ENCODE assay signal across 13 mouse cellular contexts in the genomic region with DNA sequence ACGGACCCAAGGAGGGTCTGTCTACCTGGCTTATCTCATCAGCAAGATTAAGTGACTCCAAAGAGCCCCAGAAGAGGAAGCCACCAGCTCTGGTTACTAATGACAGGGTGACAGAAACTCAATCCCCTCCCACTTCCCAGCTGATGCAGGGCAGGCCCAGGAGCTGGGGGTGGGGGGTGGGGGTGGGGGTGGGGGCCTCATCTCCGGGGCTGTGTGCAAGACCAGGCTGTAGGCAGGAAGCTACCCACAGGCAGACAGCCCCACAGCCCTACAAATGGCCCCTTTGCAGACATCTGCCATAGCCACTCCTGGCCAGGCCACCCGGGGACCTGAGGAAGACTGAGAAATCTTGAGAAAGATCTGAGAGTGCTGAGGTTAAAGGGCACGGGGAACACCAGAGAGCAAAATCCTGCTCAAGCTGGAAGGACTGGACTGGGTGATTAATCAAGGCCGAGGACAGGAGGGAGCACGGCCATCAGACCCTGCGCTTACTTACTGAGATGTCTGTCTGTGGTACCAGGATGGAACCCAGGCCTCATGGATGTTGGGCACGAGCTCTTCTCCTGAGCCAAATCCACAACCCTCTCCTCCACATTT.
DNase-seq lines count a peak whose midpoint lies in the region; ATAC-seq and TF ChIP-seq lines count a peak whose summit lies in the region.
"Had no signal": no experiment of that assay in that cellular context is flagged by ENCODE, and none has a peak within 500 bp of the region (broad histone marks: within the 10 kb centered on the region; RNA-seq: fewer than 3 reads in every experiment).

No protein-coding gene starts in this region.

- H3K36me3 ChIP-seq in hindbrain, embryonic 12.5 days: no peaks in the 10 kb centered on the region
- no peaks in the 10 kb centered on the region for H3K36me3 ChIP-seq in hindbrain, embryonic 16.5 days (ENCODE audit: control insufficient read depth, insufficient read depth, low read length)
- no peaks in the 10 kb centered on the region for H3K36me3 ChIP-seq in spleen, adult 2 months (ENCODE audit: control insufficient read depth, insufficient read depth, low read length)
- no peaks in the 10 kb centered on the region for H3K36me3 ChIP-seq in embryonic facial prominence, embryonic 14.5 days (ENCODE audit: control insufficient read depth, insufficient read depth, low read length)
- peaks cover 3% of the 10 kb centered on the region for H3K36me3 ChIP-seq in small intestine, adult 2 months (ENCODE audit: control insufficient read depth, insufficient read depth, low read length)
- H3K36me3 ChIP-seq: liver, embryonic 15.5 days had no signal

- H3K27me3 ChIP-seq in hindbrain, embryonic 12.5 days: peaks cover 7% of the 10 kb centered on the region; the same call in 1 of the 2 replicates
- no peaks in the 10 kb centered on the region for H3K27me3 ChIP-seq in hindbrain, embryonic 16.5 days (replicated peaks; ENCODE audit: control insufficient read depth, insufficient read depth, low read length)
- H3K27me3 ChIP-seq in spleen, adult 2 months (ENCODE audit: control insufficient read depth, insufficient read depth, low read length): no peaks in the 10 kb centered on the region
- no peaks in the 10 kb centered on the region for H3K27me3 ChIP-seq in embryonic facial prominence, embryonic 14.5 days (replicated peaks; ENCODE audit: control insufficient read depth, insufficient read depth, low read length)
- H3K27me3 ChIP-seq in small intestine, adult 2 months (ENCODE audit: control insufficient read depth, insufficient read depth, low read length): no peaks in the 10 kb centered on the region
- H3K27me3 ChIP-seq: liver, embryonic 15.5 days had no signal

- no peak for DNase-seq in spleen, adult 2 months (ENCODE audit: low read depth in 1 of 2, low spot score in 2 of 2)
- no peak for DNase-seq in spleen, postnatal 36 days (ENCODE audit: low spot score in 2 of 2)
- no peak for DNase-seq in embryonic facial prominence, embryonic 14.5 days (ENCODE audit: low spot score)
- DNase-seq in cerebellum, adult 11 months: no peak
- no peak for DNase-seq in thymus, postnatal 25 days
- DNase-seq: cerebellum, postnatal 36 days; kidney, postnatal 36 days; right cerebral cortex, postnatal 25 days had no signal

- H3K4me2 ChIP-seq in hindbrain, embryonic 12.5 days (replicated peaks): no peak overlapping the region
- no peak overlapping the region for H3K4me2 ChIP-seq in hindbrain, embryonic 16.5 days (ENCODE audit: low read length)
- H3K4me2 ChIP-seq in embryonic facial prominence, embryonic 14.5 days (ENCODE audit: low read depth, low read length): no peak overlapping the region
- H3K4me2 ChIP-seq: liver, embryonic 15.5 days had no signal

- H3K4me3 ChIP-seq in hindbrain, embryonic 12.5 days: no peak overlapping the region
- no peak overlapping the region for H3K4me3 ChIP-seq in hindbrain, embryonic 16.5 days (ENCODE audit: low read length)
- no peak overlapping the region for H3K4me3 ChIP-seq in spleen, adult 2 months (ENCODE audit: extremely low read depth, insufficient read depth, insufficient read length)
- no peak overlapping the region for H3K4me3 ChIP-seq in embryonic facial prominence, embryonic 14.5 days (ENCODE audit: low read depth, low read length)
- no peak overlapping the region for H3K4me3 ChIP-seq in small intestine, adult 2 months (ENCODE audit: low read depth, low read length)
- H3K4me3 ChIP-seq: liver, embryonic 15.5 days had no signal

- peaks cover 61% of the 10 kb centered on the region for H3K4me1 ChIP-seq in hindbrain, embryonic 12.5 days
- peaks cover 12% of the 10 kb centered on the region for H3K4me1 ChIP-seq in hindbrain, embryonic 16.5 days (ENCODE audit: control insufficient read depth, insufficient read depth, low read depth, low read length)
- H3K4me1 ChIP-seq in spleen, adult 2 months (ENCODE audit: control insufficient read depth, insufficient read depth, insufficient read length): peaks cover 16% of the 10 kb centered on the region; the same call in 1 of the 2 replicates
- H3K4me1 ChIP-seq in embryonic facial prominence, embryonic 14.5 days (ENCODE audit: control insufficient read depth, insufficient read depth, low read length): peaks cover 30% of the 10 kb centered on the region
- H3K4me1 ChIP-seq in small intestine, adult 2 months (ENCODE audit: control insufficient read depth, insufficient read depth, insufficient read length, low read length): peaks cover 31% of the 10 kb centered on the region

- H3K27ac ChIP-seq in hindbrain, embryonic 12.5 days: peak overlapping the region; percentile 55; the same call in 1 of the 2 replicates
- no peak overlapping the region for H3K27ac ChIP-seq in hindbrain, embryonic 16.5 days (ENCODE audit: low read depth, low read length)
- H3K27ac ChIP-seq in spleen, adult 2 months (ENCODE audit: insufficient read depth, low read length): 0 out of 2 replicates have a peak overlapping the region, but pooled peaks have one; percentile 25
- peak overlapping the region; percentile 42 for H3K27ac ChIP-seq in embryonic facial prominence, embryonic 14.5 days (replicated peaks; ENCODE audit: low read depth, low read length)
- H3K27ac ChIP-seq in small intestine, adult 2 months (ENCODE audit: insufficient read depth, low read depth, low read length): peak overlapping the region; percentile 30
- H3K27ac ChIP-seq: liver, embryonic 15.5 days had no signal

- no peak for TF ChIP-seq CTCF in spleen, adult 2 months (IDR thresholded peaks at IDR 0.05; ENCODE audit: extremely low read depth, insufficient read depth, insufficient read length, insufficient replicate concordance)
- TF ChIP-seq CTCF in small intestine, adult 2 months (IDR thresholded peaks at IDR 0.05; ENCODE audit: extremely low read depth, insufficient read length, insufficient replicate concordance, low read depth, low read length): no peak

- no peak; the same call in 1 of the 2 replicates for ATAC-seq in hindbrain, embryonic 12.5 days (ENCODE audit: low FRiP score)
- ATAC-seq in hindbrain, embryonic 16.5 days: no peak
- no peak; the same call in 1 of the 2 replicates for ATAC-seq in embryonic facial prominence, embryonic 14.5 days (ENCODE audit: low read depth)
- ATAC-seq: forebrain, embryonic 16.5 days had no signal

- H3K9me3 ChIP-seq in hindbrain, embryonic 12.5 days (replicated peaks): no peaks in the 10 kb centered on the region
- no peaks in the 10 kb centered on the region for H3K9me3 ChIP-seq in hindbrain, embryonic 16.5 days (ENCODE audit: control insufficient read depth, low read length)
- no peaks in the 10 kb centered on the region for H3K9me3 ChIP-seq in embryonic facial prominence, embryonic 14.5 days (ENCODE audit: control insufficient read depth, low read length)
- H3K9me3 ChIP-seq: liver, embryonic 15.5 days had no signal

- WGBS in hindbrain, embryonic 12.5 days: 42% methylated on average over 8 of the region's 8 CpGs
- WGBS in hindbrain, embryonic 16.5 days: 53% methylated on average over 8 of the region's 8 CpGs
- 51% methylated on average over 8 of the region's 8 CpGs for WGBS in spleen, adult 2 months
- WGBS in embryonic facial prominence, embryonic 14.5 days: 44% methylated on average over 7 of the region's 8 CpGs
- 58% methylated on average over 8 of the region's 8 CpGs for WGBS in small intestine, adult 2 months

- no peak overlapping the region for H3K9ac ChIP-seq in hindbrain, embryonic 12.5 days
- no peak overlapping the region for H3K9ac ChIP-seq in hindbrain, embryonic 16.5 days (ENCODE audit: low read depth, low read length)
- H3K9ac ChIP-seq in embryonic facial prominence, embryonic 14.5 days (ENCODE audit: low read depth, low read length): no peak overlapping the region
- H3K9ac ChIP-seq: liver, embryonic 15.5 days had no signal

- TF ChIP-seq POLR2A in spleen, adult 2 months (IDR thresholded peaks at IDR 0.05; ENCODE audit: low read depth, low read length): no peak
- no peak for TF ChIP-seq POLR2A in small intestine, adult 2 months (IDR thresholded peaks at IDR 0.05; ENCODE audit: low read depth, low read length)
